Mouse (Mus musculus): ENCODE results near the gene Brd2. TPM values are rescaled to one million over a fixed set of nuclear protein-coding genes. Genes with fewer than 3 reads are reported as not detected.
A peak's percentile ranks its signal among the peaks of the same experiment; 100 is the strongest.

Gene Brd2
- polyA plus RNA-seq, 1 experiment from 2014 or later: 129 TPM

DNA sequence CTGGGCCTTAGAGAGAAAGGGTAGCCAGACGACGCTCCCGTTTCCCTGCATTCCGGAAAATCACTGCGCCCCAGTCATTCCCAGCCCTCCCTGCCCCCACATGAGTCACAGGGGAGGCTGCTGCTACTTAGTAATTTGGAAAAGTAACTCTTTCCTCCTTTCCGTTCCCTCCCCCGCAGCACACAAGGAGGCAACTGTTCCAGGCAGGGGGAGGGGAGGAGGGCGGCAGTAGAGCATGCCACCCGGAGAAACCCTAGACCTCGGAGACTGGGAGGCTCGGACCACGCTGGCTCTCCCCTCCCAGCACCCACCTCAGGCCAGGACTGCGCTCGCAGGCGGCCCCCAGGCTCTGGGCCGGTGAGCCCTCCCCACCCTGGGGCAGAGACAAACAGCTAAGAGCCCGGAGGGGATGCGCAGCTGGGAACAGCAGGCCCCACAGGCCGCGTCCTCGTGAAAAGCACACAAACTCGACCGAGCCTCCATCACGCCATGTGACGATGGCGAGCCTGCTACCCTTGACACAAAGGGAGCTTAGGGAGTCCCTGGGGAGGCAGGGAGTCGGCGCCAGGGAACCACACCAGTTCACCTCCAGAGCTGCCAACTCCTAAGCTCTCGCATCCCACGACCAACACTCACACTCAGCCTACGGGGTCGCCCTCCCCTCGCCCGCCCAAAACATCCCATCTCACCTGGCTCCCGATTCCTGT, 1.1 kb downstream of the Brd2 start:
- Histone ChIP-seq H3K4me1 (replicated peaks) (peaks cover 23% of the 10 kb centered on the region), H3K4me3 (replicated peaks) (peak overlapping the region; percentile 99), H3K9ac (replicated peaks) (peak overlapping the region; percentile 99), H3K4me2 (peak overlapping the region; percentile 74), H3K27ac (peak overlapping the region; percentile 100), H3K9me3 (no peaks in the 10 kb centered on the region), H3K27me3 (no peaks in the 10 kb centered on the region), H3K36me3 (peaks cover 24% of the 10 kb centered on the region)
- WGBS: under 1% methylated on average over 31 of the region's 35 CpGs
- ATAC-seq (ENCODE audit: insufficient number of reproducible peaks, insufficient read depth, low FRiP score, low TSS enrichment, low read depth): peak; percentile 68

DNA sequence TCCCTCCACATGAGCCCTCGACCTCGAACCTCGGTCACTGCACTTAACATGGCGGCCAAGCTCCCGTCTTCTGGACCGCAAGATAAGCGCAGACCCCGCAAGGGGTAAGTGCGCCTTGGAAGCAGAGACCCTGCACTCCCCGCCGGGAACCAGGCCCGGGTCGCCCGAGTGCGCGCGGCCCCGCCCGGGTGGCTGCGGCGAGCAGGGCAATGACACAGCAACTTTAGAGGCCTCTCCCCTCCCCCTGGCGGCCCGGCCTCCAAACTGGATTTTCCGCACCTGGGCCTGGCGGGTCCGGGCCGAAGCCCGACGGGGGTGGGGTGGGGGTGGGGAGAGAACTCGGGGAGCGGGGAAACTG, 1.6 kb downstream of the Brd2 start:
- WGBS: under 1% methylated on average over 31 of the region's 31 CpGs
- Histone ChIP-seq H3K4me3 (replicated peaks) (peak overlapping the region; percentile 99), H3K9ac (replicated peaks) (peak overlapping the region; percentile 99), H3K36me3 (peaks cover 23% of the 10 kb centered on the region), H3K9me3 (no peaks in the 10 kb centered on the region), H3K4me2 (peak overlapping the region; percentile 74), H3K27me3 (no peaks in the 10 kb centered on the region), H3K27ac (peak overlapping the region; percentile 100), H3K4me1 (replicated peaks) (peaks cover 25% of the 10 kb centered on the region)
- ATAC-seq (ENCODE audit: insufficient number of reproducible peaks, insufficient read depth, low FRiP score, low TSS enrichment, low read depth): peak; percentile 44

DNA sequence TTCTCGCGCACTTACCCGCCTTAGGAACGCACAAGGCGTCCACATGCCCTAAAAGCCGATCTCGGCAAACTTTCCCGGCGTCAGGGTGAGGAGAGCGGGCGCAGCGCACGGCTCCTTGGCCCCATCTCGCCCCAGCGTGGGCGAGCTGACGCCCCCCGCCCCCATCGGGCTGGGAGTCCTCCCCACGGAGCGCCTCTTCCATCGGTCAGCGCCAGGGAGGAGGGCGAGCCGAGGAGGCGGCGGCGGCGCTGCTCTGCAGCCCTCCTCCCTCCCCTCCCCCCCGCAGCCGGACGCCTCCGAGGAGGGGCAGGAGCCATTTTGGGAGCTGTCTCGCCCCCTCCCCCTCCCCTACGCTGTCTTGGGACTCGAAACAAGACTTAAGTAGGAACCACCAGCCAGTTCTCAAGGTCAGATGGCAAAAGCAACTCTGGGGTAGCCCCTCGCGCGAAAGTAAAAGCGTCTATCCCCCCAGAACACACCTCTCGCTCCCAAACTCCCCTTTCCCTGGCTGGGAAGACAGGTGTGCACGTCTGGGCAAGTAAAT, 2.2 kb downstream of the Brd2 start:
- H3K27me3 ChIP-seq: no peaks in the 10 kb centered on the region
- WGBS: under 1% methylated on average over 41 of the region's 42 CpGs

DNA sequence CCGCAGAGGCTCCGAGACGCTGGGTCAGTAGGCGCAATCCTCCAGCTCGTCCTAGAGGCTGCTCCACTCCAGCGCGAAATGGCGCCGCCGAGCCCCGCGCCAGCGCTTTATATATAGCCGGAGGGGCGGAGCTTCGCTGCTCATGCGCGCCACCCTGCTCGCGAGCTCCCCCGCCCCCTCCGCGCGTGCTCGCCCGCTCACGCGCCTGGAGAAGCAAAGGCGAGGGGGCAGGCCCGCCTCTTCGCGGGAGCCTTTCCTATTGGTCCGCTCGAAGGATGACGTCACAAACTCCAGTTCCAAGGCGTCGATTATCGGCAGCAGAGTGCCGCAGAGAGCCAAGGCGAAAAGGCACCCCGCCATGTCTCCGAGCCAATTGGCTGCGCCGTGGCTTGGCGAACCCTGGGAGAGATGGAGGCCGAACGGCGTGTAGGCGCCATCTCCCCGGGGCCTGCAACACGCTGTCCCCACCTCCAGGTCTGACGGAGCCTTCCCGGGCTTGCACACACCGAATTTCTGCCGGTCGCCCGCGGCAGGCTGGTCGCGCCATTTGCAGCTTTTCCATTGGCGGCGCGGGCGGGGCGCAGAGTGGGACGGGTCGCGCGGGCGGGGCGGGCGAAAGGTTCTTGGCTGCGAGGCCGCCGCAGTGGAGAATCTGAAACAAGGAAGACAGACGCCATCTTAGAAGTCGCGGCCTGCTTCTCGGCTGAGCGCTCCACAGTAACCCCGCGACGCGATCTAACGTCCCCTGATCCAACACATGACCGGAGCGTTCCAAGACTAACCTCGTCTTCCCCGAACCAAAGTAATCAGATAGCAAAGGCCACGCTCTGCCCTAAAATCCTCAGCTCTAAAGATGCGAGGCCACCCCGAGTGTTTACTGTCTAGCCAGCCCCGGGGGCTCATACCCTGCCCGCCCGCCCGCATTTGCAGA, 2.9 kb downstream of the Brd2 start, which contains the start of gene H2-DMa:
Gene H2-DMa (plus strand): TSS at position 293 of the 931 bp plus-strand sequence.
- Histone ChIP-seq H3K27me3 (no peaks in the 10 kb centered on the region), H3K9me3 (no peaks in the 10 kb centered on the region), H3K36me3 (peaks cover 36% of the 10 kb centered on the region), H3K27ac (peak within 1 kb of the TSS; percentile 100), H3K4me1 (replicated peaks) (peaks cover 33% of the 10 kb centered on the region), H3K4me2 (peak within 1 kb of the TSS; percentile 74), H3K9ac (replicated peaks) (peak within 1 kb of the TSS; percentile 99), H3K4me3 (replicated peaks) (peak within 1 kb of the TSS; percentile 99)
- WGBS: 1% methylated on average over 96 of the region's 96 CpGs
- peak; percentile 50 for ATAC-seq (ENCODE audit: insufficient number of reproducible peaks, insufficient read depth, low FRiP score, low TSS enrichment, low read depth)

More for the DNA sequence above, 2.2 kb downstream of the Brd2 start:
- Histone ChIP-seq H3K9me3 (no peaks in the 10 kb centered on the region), H3K4me2 (peak overlapping the region; percentile 74), H3K4me3 (replicated peaks) (peak overlapping the region; percentile 99), H3K4me1 (replicated peaks) (peaks cover 30% of the 10 kb centered on the region), H3K9ac (replicated peaks) (peak overlapping the region; percentile 99), H3K36me3 (peaks cover 28% of the 10 kb centered on the region), H3K27ac (peak overlapping the region; percentile 100)
- ATAC-seq (ENCODE audit: insufficient number of reproducible peaks, insufficient read depth, low FRiP score, low TSS enrichment, low read depth): no peak; the same call in 1 of the 2 replicates

DNA sequence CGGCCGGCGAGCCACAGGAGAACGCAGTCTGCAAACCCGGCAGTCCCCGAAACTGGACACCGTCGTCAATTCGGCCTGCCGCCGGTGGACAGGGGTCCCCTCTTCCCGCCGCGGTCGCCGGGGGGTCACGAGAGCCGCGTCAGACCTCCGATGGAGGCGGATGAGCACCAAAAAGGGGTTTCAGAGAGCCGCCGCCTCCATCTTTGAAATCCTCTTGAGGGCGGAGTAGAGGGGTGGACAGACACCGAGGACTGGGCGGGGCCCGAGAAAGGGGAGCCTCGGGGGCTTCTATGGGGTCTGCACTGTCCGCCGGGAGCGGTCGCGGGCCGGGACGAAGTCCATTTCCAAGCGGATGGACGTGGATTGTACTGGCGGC, 3.6 kb downstream of the Brd2 start:
- Histone ChIP-seq H3K9ac (replicated peaks) (peak overlapping the region; percentile 99), H3K36me3 (peaks cover 42% of the 10 kb centered on the region), H3K27me3 (no peaks in the 10 kb centered on the region), H3K4me1 (replicated peaks) (peaks cover 35% of the 10 kb centered on the region), H3K9me3 (no peaks in the 10 kb centered on the region), H3K27ac (peak overlapping the region; percentile 100), H3K4me2 (peak overlapping the region; percentile 74), H3K4me3 (replicated peaks) (peak overlapping the region; percentile 99)
- WGBS: under 1% methylated on average over 38 of the region's 38 CpGs
- no peak; the same call in 1 of the 2 replicates for ATAC-seq (ENCODE audit: insufficient number of reproducible peaks, insufficient read depth, low FRiP score, low TSS enrichment, low read depth)

DNA sequence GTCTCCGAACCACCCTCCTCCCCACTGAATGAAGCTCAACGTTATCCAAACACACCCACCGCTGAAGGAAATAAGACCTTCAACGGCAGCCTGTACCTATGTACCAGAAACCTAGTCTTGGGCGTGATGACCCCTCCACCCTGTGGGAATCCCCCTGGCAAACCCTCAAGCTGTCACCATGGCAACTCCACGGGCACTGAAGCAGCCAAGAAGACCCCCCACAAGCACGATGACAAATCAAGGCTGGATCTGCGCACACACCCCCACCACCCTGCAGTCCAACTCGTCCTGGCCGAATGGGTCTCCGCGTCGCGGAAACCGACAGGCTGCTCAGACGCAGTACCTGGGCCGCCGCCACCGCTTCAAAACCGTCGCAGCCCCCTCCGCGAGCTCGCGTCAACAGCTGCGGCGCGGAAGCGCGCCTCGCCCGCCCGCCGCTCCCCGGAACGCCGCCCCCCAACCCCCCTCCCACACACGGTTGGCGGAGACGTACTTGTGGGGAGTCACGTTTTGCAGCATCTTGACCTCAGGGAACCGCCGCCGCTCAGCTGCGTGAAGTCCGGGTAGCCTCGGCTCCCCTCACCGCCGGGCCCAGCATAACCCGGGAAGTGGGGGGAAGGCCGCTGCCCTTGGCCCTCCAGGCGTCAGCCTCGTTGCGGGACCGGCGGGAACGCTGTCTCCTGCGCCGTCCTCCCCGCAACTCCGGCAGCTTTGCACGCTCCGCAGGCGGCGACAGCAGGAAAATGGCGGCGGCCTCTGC, 4.1 kb downstream of the Brd2 start:
- no peaks in the 10 kb centered on the region for H3K27me3 ChIP-seq
- no peak for ATAC-seq (ENCODE audit: insufficient number of reproducible peaks, insufficient read depth, low FRiP score, low TSS enrichment, low read depth)
- H3K4me2 ChIP-seq: peak overlapping the region; percentile 74
- peaks cover 30% of the 10 kb centered on the region for H3K4me1 ChIP-seq (replicated peaks)
- peak overlapping the region; percentile 99 for H3K9ac ChIP-seq (replicated peaks)
- peak overlapping the region; percentile 99 for H3K4me3 ChIP-seq (replicated peaks)
- WGBS: under 1% methylated on average over 67 of the region's 67 CpGs
- H3K36me3 ChIP-seq: peaks cover 48% of the 10 kb centered on the region
- peak overlapping the region; percentile 100 for H3K27ac ChIP-seq
- no peaks in the 10 kb centered on the region for H3K9me3 ChIP-seq

DNA sequence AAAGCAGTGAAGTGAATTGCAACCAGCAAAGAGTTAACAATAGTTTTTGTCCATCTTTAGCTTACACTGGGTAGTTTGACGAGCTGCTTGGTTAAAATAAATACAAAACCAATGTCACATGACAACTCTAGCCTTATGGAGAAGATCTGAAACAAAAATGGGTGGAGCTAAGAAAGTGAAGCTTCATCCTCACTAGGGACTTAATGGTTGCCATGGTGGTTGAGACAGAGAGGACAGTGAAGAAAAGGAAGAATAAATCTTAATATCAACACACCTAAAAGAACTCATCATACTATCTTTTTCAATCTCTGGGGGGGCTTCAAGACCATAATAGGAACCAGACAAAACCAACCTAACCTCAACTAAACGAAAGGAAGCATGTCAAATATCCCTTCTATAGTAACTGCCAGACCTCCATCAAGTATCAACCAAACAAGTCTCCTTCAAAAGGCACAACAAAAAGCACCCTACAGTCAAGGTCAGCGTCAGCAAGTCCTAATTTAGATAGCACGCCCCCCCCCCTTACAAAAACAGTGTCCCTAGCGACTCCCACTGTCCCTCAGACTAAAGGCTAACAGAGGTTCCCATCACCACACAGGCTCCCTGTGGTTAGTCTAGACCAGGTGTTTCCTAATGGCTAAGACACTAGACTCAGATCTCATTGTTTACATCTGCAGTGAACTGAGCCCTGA, 4.9 kb downstream of the Brd2 start:
- ATAC-seq (ENCODE audit: insufficient number of reproducible peaks, insufficient read depth, low FRiP score, low TSS enrichment, low read depth): no peak
- peak overlapping the region; percentile 99 for H3K4me3 ChIP-seq (replicated peaks)
- no peaks in the 10 kb centered on the region for H3K9me3 ChIP-seq
- 2% methylated on average over 5 of the region's 5 CpGs for WGBS
- H3K4me2 ChIP-seq: peak overlapping the region; percentile 74
- H3K4me1 ChIP-seq (replicated peaks): peaks cover 30% of the 10 kb centered on the region
- H3K9ac ChIP-seq (replicated peaks): peak overlapping the region; percentile 99
- H3K27ac ChIP-seq: peak overlapping the region; percentile 100; the same call in 1 of the 2 replicates
- H3K27me3 ChIP-seq: no peaks in the 10 kb centered on the region
- H3K36me3 ChIP-seq: peaks cover 55% of the 10 kb centered on the region

DNA sequence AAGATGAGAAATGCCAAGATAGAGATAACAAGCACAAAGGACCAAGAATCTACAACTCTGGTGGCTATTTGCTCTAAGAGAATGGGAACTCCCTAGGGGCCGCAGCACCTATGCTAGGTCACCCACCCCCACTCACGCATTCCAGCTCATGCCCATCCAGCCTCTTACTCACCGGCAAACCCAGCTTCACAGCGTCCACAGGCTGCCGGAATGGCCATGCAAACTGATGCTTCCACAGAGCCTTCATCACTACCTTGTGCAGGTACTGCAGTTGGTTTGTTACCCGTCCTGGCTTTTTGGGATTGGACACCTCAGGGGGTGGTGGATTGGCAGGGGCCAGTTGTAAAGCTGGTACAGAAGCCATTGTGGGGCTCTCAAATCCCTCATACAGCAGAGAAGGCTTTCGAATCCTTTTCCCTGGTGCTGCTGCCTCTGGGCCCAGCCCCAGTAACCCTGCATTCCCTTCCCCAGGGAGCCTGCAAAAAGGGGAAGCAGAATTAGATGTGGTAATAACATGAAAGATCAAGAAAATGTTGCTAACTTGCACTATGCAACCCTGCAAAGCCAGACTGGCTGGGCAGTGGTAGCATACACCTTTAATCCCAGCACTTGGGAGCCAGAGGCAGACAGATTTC, 5.6 kb downstream of the Brd2 start:
- WGBS: 45% methylated on average over 7 of the region's 7 CpGs
- Histone ChIP-seq H3K27ac (no peak overlapping the region), H3K4me1 (replicated peaks) (peaks cover 30% of the 10 kb centered on the region), H3K36me3 (peaks cover 62% of the 10 kb centered on the region), H3K4me2 (peak overlapping the region; percentile 74), H3K4me3 (replicated peaks) (peak overlapping the region; percentile 99), H3K27me3 (no peaks in the 10 kb centered on the region), H3K9ac (replicated peaks) (peak overlapping the region; percentile 99), H3K9me3 (no peaks in the 10 kb centered on the region)
- no peak for ATAC-seq (ENCODE audit: insufficient number of reproducible peaks, insufficient read depth, low FRiP score, low TSS enrichment, low read depth)

DNA sequence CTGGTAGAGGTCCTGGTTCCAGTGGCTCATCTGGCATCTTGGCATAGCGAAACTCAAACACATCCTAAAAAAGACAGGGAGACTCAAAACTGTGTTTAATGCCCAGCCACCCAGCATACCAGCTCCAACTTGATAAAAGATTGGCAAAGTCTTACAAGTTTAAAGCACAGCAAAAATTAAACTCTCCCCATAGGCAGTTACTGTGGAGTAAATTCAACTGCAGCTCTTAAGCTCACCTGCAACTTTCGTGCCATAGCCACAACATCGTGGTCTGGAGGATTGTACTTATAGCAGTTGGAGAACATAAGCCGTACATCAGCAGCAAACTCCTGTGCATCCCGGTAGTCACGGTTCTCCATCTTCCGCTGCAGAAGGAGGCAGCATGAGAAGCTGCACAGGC, 8.3 kb downstream of the Brd2 start:
- no peak overlapping the region for H3K4me3 ChIP-seq (replicated peaks)
- peaks cover 90% of the 10 kb centered on the region for H3K36me3 ChIP-seq
- no peak overlapping the region for H3K4me2 ChIP-seq
- H3K9me3 ChIP-seq: no peaks in the 10 kb centered on the region
- WGBS: 94% methylated on average over 7 of the region's 7 CpGs
- H3K27ac ChIP-seq: no peak overlapping the region
- H3K4me1 ChIP-seq (replicated peaks): peaks cover 33% of the 10 kb centered on the region
- no peak overlapping the region for H3K9ac ChIP-seq (replicated peaks)
- no peak for ATAC-seq (ENCODE audit: insufficient number of reproducible peaks, insufficient read depth, low FRiP score, low TSS enrichment, low read depth)
- H3K27me3 ChIP-seq: no peaks in the 10 kb centered on the region

DNA sequence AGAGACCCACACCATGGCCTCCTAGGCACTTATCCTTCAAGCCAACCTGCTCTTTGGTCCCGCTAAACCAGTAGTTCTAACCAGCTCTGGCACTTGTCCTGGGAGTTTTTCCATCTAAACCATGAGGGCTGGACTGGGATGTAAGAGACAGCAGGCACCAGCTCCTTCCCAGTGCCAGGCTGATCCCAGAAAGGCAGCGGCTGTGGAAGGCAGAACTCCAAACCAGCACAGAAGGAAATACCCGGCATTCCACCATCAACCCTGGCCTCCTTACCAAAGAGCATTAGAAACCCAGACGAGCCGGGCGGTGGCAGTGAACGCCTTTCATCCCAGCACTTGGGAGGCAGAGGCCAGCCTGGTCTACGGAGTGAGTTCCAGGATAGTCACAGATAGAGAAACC, 12.1 kb downstream of the Brd2 start:
- no peak overlapping the region for H3K9ac ChIP-seq (replicated peaks)
- H3K4me2 ChIP-seq: no peak overlapping the region
- no peaks in the 10 kb centered on the region for H3K27me3 ChIP-seq
- H3K36me3 ChIP-seq: peaks cover 71% of the 10 kb centered on the region
- whole genome bisulfite sequencing: 55% methylated on average over 8 of the region's 8 CpGs
- H3K4me3 ChIP-seq (replicated peaks): no peak overlapping the region
- ATAC-seq (ENCODE audit: insufficient number of reproducible peaks, insufficient read depth, low FRiP score, low TSS enrichment, low read depth): no peak
- H3K4me1 ChIP-seq (replicated peaks): peaks cover 16% of the 10 kb centered on the region
- H3K9me3 ChIP-seq: no peaks in the 10 kb centered on the region
- peak overlapping the region; percentile 51; the same call in 1 of the 2 replicates for H3K27ac ChIP-seq
